Mouse (Mus musculus) kidney, embryonic 14.5 days (tissue): ENCODE data around the gene Kndc1. TPM values are rescaled to one million over a fixed set of nuclear protein-coding genes. Genes with fewer than 3 reads are reported as not detected.

Experiments
- ATAC-seq: fragments of 200-750 bp; cut with Nextera tagmentation; 2 replicates; pipeline ENCODE4 v1.8.0; 2017; ENCODE audit warnings: moderate number of reproducible peaks, mild to moderate bottlenecking, moderate TSS enrichment, moderate library complexity; ENCODE audit not compliant: low FRiP score, low TSS enrichment
- H3K27ac ChIP-seq: fragments of 300-500 bp; sonication (generic); 2 replicates; pipeline ENCODE4 v1.5.1; 2014; ENCODE audit warnings: low read depth, mild to moderate bottlenecking, low read length, moderate library complexity, mixed read lengths
- H3K27me3 ChIP-seq: fragments of 300-500 bp; sonication (generic); 2 replicates; pipeline ENCODE4 v1.6.1; 2014; ENCODE audit warnings: mild to moderate bottlenecking, low read length; ENCODE audit not compliant: control insufficient read depth, insufficient read depth
- H3K36me3 ChIP-seq: fragments of 300-500 bp; sonication (generic); 2 replicates; pipeline ENCODE4 v1.6.1; 2014; ENCODE audit warnings: low read length, mixed read lengths; ENCODE audit not compliant: control insufficient read depth, insufficient read depth
- H3K4me1 ChIP-seq: fragments of 300-500 bp; sonication (generic); 2 replicates; pipeline ENCODE4 v1.6.1; 2014; ENCODE audit warnings: low read length, mixed read lengths; ENCODE audit not compliant: control insufficient read depth, insufficient read depth
- H3K4me2 ChIP-seq: fragments of 300-500 bp; sonication (generic); replicated peaks from 2 replicates; pipeline ENCODE4 v1.6.1; 2014; ENCODE audit warnings: low read depth, mild to moderate bottlenecking, low read length
- H3K4me3 ChIP-seq: fragments of 300-500 bp; sonication (generic); 2 replicates; pipeline ENCODE4 v1.5.1; 2014; ENCODE audit warnings: mild to moderate bottlenecking, low read length
- H3K9ac ChIP-seq: fragments of 300-500 bp; sonication (generic); 2 replicates; pipeline ENCODE4 v1.6.1; 2014; ENCODE audit warnings: low read depth, mild to moderate bottlenecking, low read length, moderate library complexity
- H3K9me3 ChIP-seq: fragments of 300-500 bp; sonication (generic); 2 replicates; pipeline ENCODE4 v1.6.1; 2016; ENCODE audit warnings: low read length; ENCODE audit not compliant: control insufficient read depth
- WGBS: fragments of 180-500 bp; shearing (Covaris S2); extraction: QIAGEN DNeasy Blood & Tissue Kit; methylation state at CpG from one replicate; pipeline ENCODE4 v1.1.7; 2014; 5-methylcytosine and 5-hydroxymethylcytosine counted together
- polyA plus RNA-seq: library from polyadenylated mRNA; unstranded; fragments of >200 nt; fragmentation: Nextera tagmentation; extraction: Ambion mirVana; gene quantifications from 2 replicates; pipeline ENCODE4 v1.2.1, GENCODE M21; 2014

Gene Kndc1
- polyA plus RNA-seq, 1 experiment from 2014 or later, result 0.18 TPM

DNA sequence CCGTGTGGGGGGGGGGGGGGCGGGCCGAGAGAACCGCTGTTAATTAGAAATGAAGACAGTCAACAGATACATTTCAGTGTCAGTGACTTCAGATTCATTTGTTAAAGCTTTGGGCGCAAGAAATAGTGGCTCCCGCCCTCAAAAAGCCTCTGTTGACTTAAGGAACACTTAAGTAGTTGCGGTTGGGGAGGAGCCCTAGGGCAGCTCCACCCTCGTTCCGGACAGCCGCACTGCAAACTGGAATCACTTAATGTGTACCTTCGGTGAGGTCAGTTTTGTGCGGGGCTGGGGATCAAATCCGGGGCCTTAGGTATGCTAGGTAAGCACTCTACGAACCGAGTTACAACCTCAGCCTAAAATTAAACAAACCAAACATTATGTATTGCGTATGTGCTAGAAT is 56.6 kb downstream of the Kndc1 start:
- peak overlapping the region; percentile 49 for H3K4me3 ChIP-seq
- no peaks in the 10 kb centered on the region for H3K9me3 ChIP-seq
- no peak overlapping the region for H3K27ac ChIP-seq
- H3K27me3 ChIP-seq, result peaks cover 8% of the 10 kb centered on the region
- H3K9ac ChIP-seq, result peak overlapping the region; percentile 32; the same call in 1 of the 2 replicates
- peak overlapping the region; percentile 60 for H3K4me2 ChIP-seq
- no peak for ATAC-seq
- no peaks in the 10 kb centered on the region for H3K36me3 ChIP-seq
- 5% methylated on average over 14 of the region's 16 CpGs for WGBS
- no peaks in the 10 kb centered on the region for H3K4me1 ChIP-seq

DNA sequence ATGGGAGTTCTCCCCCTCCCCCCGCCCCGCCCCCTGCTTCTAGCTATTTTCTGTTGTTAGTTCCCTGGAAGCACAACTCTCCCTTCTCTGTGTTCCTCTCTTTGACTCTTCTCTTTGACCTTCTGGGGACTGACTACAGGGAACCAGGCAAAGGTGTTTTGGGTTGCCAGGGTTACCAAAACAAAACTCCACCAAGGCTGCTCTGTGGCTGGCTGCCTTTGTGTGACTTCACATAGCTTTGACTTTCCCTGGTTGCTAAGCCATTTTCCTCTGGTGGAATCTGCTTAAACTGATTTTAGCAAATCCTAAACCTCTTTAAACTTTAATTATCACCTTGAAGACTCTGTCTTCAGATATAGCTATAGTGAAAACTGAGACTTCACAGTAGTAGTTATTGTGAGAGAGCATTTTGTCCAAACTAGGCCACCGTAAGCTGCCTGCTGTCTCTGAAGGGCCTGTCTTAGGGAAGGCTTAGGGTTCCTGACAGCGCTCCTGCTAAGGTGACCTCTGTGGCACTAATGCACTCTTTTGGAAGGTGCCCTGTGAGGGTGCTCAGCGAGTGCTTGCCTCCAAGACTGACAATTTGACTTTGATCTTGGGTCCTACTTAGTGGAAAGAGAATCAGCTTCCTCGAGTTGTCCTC is 57.6 kb downstream of the Kndc1 start:
- H3K9me3 ChIP-seq, result no peaks in the 10 kb centered on the region
- no peak overlapping the region for H3K4me2 ChIP-seq
- H3K9ac ChIP-seq, result no peak overlapping the region
- no peak overlapping the region for H3K27ac ChIP-seq
- peaks cover under 1% of the 10 kb centered on the region for H3K27me3 ChIP-seq
- H3K4me3 ChIP-seq, result no peak overlapping the region
- H3K4me1 ChIP-seq, result no peaks in the 10 kb centered on the region
- H3K36me3 ChIP-seq, result no peaks in the 10 kb centered on the region
- ATAC-seq, result no peak
- 65% methylated on average over 6 of the region's 6 CpGs for WGBS

DNA sequence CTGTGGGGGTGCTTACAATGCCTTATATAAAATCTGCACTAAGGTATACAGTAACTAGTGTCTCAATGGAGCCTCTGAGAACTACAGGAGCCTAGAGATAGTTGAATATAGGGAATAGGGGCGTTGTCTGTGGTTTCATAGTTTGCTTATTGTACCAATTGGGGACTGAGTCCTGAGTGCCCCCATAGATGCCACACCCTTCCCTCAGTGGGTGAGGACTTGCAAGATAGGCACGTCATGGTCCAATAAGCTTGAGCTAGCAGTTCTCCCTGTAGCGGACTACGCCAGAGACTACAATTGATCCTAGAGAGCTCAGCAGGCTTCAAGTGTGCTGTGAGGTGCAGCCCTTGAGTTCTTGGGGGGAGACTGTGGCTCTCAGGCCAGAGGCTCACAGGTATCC is 61.0 kb downstream of the Kndc1 start:
- no peaks in the 10 kb centered on the region for H3K9me3 ChIP-seq
- H3K4me1 ChIP-seq, result no peaks in the 10 kb centered on the region
- H3K27me3 ChIP-seq, result no peaks in the 10 kb centered on the region; the same call in 1 of the 2 replicates
- H3K36me3 ChIP-seq, result no peaks in the 10 kb centered on the region
- no peak overlapping the region for H3K27ac ChIP-seq
- H3K4me3 ChIP-seq, result no peak overlapping the region
- no peak overlapping the region for H3K9ac ChIP-seq
- WGBS, result 74% methylated on average over 4 of the region's 4 CpGs
- ATAC-seq, result no peak
- no peak overlapping the region for H3K4me2 ChIP-seq

DNA sequence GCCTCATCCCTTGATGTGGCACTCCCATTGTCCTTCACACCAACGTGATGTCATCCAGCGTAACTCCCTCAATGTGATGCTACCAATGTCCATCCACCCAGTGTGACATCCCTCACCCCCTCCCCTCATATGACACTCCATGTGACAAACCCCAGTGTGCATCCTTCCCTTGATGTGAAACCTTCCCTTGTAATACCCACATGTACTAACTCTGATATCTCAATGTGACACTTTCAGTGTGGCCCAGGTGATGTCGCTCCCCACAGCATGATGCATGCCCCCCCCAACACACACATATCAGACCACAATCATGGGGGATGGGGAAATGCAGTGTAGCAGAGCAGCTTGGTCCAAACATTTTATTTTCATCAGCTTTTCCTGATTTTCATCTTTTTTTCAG is 62.2 kb downstream of the Kndc1 start:
- whole genome bisulfite sequencing, result 76% methylated on average over 3 of the region's 3 CpGs
- Histone ChIP-seq H3K4me2 (no peak overlapping the region), H3K27ac (no peak overlapping the region), H3K27me3 (no peaks in the 10 kb centered on the region; the same call in 1 of the 2 replicates), H3K4me1 (no peaks in the 10 kb centered on the region), H3K9ac (no peak overlapping the region), H3K4me3 (no peak overlapping the region), H3K9me3 (no peaks in the 10 kb centered on the region), H3K36me3 (no peaks in the 10 kb centered on the region)
- no peak for ATAC-seq

- H3K27me3 ChIP-seq, result no peaks in the 10 kb centered on the region; the same call in 1 of the 2 replicates
- H3K9me3 ChIP-seq, result no peaks in the 10 kb centered on the region
- no peak for ATAC-seq
- H3K9ac ChIP-seq, result no peak overlapping the region
- WGBS, result 59% methylated on average over 11 of the region's 11 CpGs
- no peak overlapping the region for H3K4me3 ChIP-seq
- no peak overlapping the region for H3K27ac ChIP-seq
- H3K4me2 ChIP-seq, result no peak overlapping the region
- no peaks in the 10 kb centered on the region for H3K36me3 ChIP-seq
- H3K4me1 ChIP-seq, result no peaks in the 10 kb centered on the region
Observed at GRCm38 (mm10) chr7:139957437-139957836, 62.9 kb downstream of the Kndc1 start.

GRCm38 (mm10) chr7:139957958-139958357 is 63.5 kb downstream of the Kndc1 start:
- no peak overlapping the region for H3K4me3 ChIP-seq
- ATAC-seq, result no peak
- no peaks in the 10 kb centered on the region for H3K9me3 ChIP-seq
- no peaks in the 10 kb centered on the region for H3K4me1 ChIP-seq
- H3K4me2 ChIP-seq, result no peak overlapping the region
- H3K9ac ChIP-seq, result no peak overlapping the region
- 44% methylated on average over 11 of the region's 11 CpGs for WGBS
- no peaks in the 10 kb centered on the region; the same call in 1 of the 2 replicates for H3K27me3 ChIP-seq
- no peaks in the 10 kb centered on the region for H3K36me3 ChIP-seq
- H3K27ac ChIP-seq, result no peak overlapping the region

GRCm38 (mm10) chr7:139961141-139961540 is 66.6 kb downstream of the Kndc1 start:
- Histone ChIP-seq H3K9me3 (no peaks in the 10 kb centered on the region), H3K4me3 (no peak overlapping the region), H3K4me1 (no peaks in the 10 kb centered on the region), H3K4me2 (no peak overlapping the region), H3K9ac (no peak overlapping the region), H3K27me3 (no peaks in the 10 kb centered on the region; the same call in 1 of the 2 replicates), H3K27ac (no peak overlapping the region), H3K36me3 (no peaks in the 10 kb centered on the region)
- 88% methylated on average over 10 of the region's 10 CpGs for WGBS
- no peak for ATAC-seq

DNA sequence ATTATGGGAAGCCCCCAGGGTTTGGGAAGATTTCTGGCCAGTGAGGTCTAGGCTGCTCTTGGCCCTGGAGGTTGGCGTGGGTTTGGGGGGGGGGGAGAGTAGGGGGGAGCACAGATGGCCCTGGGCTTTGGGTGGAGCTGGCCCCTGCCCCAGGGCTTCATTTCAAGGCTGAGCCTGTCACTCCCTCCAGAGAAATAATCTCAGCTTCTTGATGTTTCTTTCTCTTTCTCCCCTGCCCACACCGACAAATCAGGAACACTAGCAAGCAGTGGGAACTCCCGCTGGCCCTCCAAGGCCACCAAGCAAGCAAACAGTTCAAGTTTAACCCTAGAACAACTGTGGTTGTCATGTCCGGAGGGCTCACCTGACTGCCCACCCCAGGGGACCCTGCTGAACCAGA is 69.3 kb downstream of the Kndc1 start:
- Histone ChIP-seq H3K9me3 (no peaks in the 10 kb centered on the region), H3K4me2 (no peak overlapping the region), H3K4me1 (no peaks in the 10 kb centered on the region), H3K4me3 (no peak overlapping the region), H3K27me3 (no peaks in the 10 kb centered on the region), H3K27ac (no peak overlapping the region), H3K9ac (no peak overlapping the region), H3K36me3 (no peaks in the 10 kb centered on the region)
- ATAC-seq, result no peak
- 60% methylated on average over 4 of the region's 4 CpGs for WGBS

- no peaks in the 10 kb centered on the region for H3K4me1 ChIP-seq
- ATAC-seq, result no peak
- H3K9me3 ChIP-seq, result no peaks in the 10 kb centered on the region
- WGBS, result 23% methylated on average over 4 of the region's 4 CpGs
- H3K4me3 ChIP-seq, result no peak overlapping the region
- no peak overlapping the region for H3K9ac ChIP-seq
- no peak overlapping the region for H3K27ac ChIP-seq
- no peak overlapping the region for H3K4me2 ChIP-seq
- H3K36me3 ChIP-seq, result no peaks in the 10 kb centered on the region
- no peaks in the 10 kb centered on the region for H3K27me3 ChIP-seq
Observed at GRCm38 (mm10) chr7:139967175-139967574, 72.7 kb downstream of the Kndc1 start.
